Mouse (Mus musculus): ENCODE measurements around the gene Tex13b. TPM values are rescaled to one million over a fixed set of nuclear protein-coding genes. Genes with fewer than 3 reads are reported as not detected.

The Tex13b gene
- total RNA-seq (2023): not detected in 4 replicates

DNA sequence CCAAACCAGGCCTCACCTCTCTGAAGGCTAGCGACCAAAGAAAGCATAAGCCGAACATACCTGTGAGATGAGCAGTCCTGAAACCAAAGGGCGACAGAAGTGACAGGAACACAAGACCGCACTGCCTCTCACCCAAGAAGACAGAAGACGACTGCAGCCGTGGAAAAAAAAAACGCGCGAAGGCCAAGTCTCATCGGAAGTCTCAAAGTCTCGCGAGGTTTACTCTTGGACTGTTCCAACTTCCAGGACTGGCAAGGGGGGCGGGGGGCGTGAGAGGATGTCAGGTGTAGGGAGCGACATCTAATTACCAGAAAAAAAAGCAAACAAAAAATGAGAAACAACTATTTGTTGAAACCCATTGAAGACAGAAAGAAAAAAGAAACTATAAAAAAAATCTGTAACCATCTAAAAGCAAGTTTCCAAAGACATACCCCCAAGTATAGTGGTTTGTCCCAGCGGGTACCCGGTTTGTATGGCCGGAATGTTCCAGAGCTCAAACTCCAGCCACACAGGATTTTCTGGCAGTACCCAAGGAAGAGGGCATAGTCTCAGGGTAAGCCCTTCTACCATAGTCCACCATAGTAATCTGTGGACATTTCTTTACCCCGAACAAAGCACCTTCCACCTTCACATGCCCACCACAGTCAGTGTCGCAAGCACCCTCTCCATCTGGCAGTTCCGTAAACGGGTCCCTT, at the start of gene Tex13b:
Tex13b (minus strand) TSS at position 122 of the 695 bp plus-strand sequence.

Other genes with a start within 250 kb of the Tex13b start
- 1,488 to 1,532 TPM (median 1,519 TPM) in 4 replicates for gene Tsc22d3, start 212.8 kb downstream of the Tex13b start, total RNA-seq (2023)
- 0.09 TPM in 1 of 4 replicates, not detected in the others for gene Mid2, start 148.8 kb downstream of the Tex13b start, total RNA-seq (2023)
- not detected in 4 replicates for gene Vsig1, start 94.2 kb upstream of the Tex13b start, total RNA-seq (2023)
- 9.9 to 16.1 TPM (median 15.6 TPM) in 4 replicates for gene Psmd10, start 143.3 kb upstream of the Tex13b start, total RNA-seq (2023)
- gene Atg4a, start 143.5 kb upstream of the Tex13b start, total RNA-seq (2023): 13.1 to 19.2 TPM (median 18.1 TPM) in 4 replicates

Measured in B cell, adult 62 days (primary cell).